Mouse (Mus musculus): ENCODE data around the gene Cul9. TPM values are rescaled to one million over a fixed set of nuclear protein-coding genes. Genes with fewer than 3 reads are reported as not detected.

Cul9 gene
- total and polyA plus RNA-seq, 2 experiments from 2014 or later: 6.1 to 20.3 TPM

DNA sequence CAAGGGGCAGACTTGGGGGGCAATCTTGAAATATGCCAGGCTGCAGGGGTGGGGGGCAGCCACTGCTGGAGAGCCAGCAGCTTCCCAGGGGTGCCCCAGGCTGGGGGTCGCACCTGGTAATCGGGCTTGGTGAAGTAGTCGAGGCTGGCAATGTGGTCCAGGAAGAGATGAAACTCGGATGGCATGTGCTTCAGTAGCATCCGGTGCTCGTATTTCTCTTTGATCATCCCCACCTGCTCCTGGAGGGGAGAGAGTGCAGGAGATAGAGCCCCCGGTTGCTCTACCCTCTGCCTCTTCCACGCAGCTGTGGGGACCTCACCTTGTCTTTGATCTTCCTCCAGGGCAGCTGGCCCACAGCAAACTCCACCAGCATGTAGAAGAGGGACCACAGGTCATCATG, 69.6 kb downstream of the Cul9 start:
- Histone ChIP-seq H3K27ac (ENCODE audit: low read depth) (no peak overlapping the region), H3K27me3 (ENCODE audit: control insufficient read depth, insufficient read depth, low read length) (peaks cover 5% of the 10 kb centered on the region; the same call in 1 of the 2 replicates), H3K36me3 (replicated peaks; ENCODE audit: control insufficient read depth, insufficient read depth, low read length) (no peaks in the 10 kb centered on the region), H3K4me1 (ENCODE audit: control insufficient read depth, insufficient read depth) (no peaks in the 10 kb centered on the region), H3K9ac (replicated peaks; ENCODE audit: low read depth, low read length) (no peak overlapping the region), H3K4me3 (ENCODE audit: low read depth, low read length) (no peak overlapping the region), H3K4me2 (ENCODE audit: low read depth, low read length) (no peak overlapping the region), H3K9me3 (replicated peaks; ENCODE audit: control insufficient read depth, low read length) (no peaks in the 10 kb centered on the region)
- no peak for TF ChIP-seq CTCF (IDR thresholded peaks at IDR 0.05; ENCODE audit: low read depth)
- TF ChIP-seq EP300 (IDR thresholded peaks at IDR 0.05; ENCODE audit: low read depth): no peak
- no peak for ATAC-seq (ENCODE audit: insufficient read depth, low read depth)
- WGBS: 68% methylated on average over 8 of the region's 8 CpGs
- DNase-seq (ENCODE audit: low spot score): no peak

DNA sequence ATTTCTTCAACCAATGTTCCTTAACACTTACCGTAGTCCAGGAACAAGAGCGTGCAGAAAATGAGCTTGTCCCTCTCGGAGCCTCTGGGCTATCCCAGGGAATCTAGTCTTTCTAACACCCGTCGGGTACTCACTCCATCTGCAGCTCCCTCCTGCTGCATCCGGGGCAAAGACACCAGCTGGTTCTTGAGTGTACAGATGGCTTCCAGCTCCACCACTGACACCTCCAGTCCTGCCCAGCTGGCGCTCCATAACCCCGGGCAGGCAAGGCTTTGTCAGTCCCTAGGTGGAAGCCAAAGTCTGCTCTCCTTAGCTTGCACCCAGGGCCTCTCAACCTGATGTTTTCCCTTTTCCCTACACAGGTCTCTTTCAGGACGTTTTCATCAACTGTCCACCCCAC, 78.4 kb downstream of the Cul9 start:
- H3K27me3 ChIP-seq (ENCODE audit: control insufficient read depth, insufficient read depth, low read length): no peaks in the 10 kb centered on the region
- H3K4me2 ChIP-seq (ENCODE audit: low read depth, low read length): no peak overlapping the region
- H3K9me3 ChIP-seq (replicated peaks; ENCODE audit: control insufficient read depth, low read length): no peaks in the 10 kb centered on the region
- H3K27ac ChIP-seq (ENCODE audit: low read depth): no peak overlapping the region
- H3K36me3 ChIP-seq (replicated peaks; ENCODE audit: control insufficient read depth, insufficient read depth, low read length): no peaks in the 10 kb centered on the region
- no peaks in the 10 kb centered on the region for H3K4me1 ChIP-seq (ENCODE audit: control insufficient read depth, insufficient read depth)
- DNase-seq (ENCODE audit: low spot score) (no peak), ATAC-seq (ENCODE audit: insufficient read depth, low read depth) (no peak)
- no peak overlapping the region for H3K4me3 ChIP-seq (ENCODE audit: low read depth, low read length)
- H3K9ac ChIP-seq (replicated peaks; ENCODE audit: low read depth, low read length): no peak overlapping the region
- 84% methylated on average over 9 of the region's 9 CpGs for WGBS
- no peak for TF ChIP-seq CTCF (IDR thresholded peaks at IDR 0.05; ENCODE audit: low read depth)
- TF ChIP-seq EP300 (IDR thresholded peaks at IDR 0.05; ENCODE audit: low read depth): no peak

DNA sequence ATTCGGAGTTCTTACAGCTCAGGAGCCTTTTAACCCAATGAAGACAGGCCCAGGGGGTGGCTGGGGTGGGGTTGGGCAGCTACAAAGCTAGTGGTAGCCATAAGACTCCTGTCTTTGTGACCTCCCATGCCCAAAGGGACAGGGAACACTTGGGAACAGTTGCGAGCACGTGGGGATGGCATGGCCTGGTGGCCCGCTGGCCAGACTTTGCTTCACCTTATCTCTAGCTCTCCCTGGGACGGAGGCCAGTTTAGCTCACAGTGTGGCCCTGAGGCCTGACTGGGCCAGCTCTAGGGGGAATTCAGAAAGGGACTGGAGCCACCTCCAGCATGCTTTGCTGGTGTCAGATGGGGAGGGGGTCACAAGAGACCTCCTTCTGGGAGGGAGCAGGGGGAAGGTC, 84.0 kb downstream of the Cul9 start:
- H3K4me2 ChIP-seq (ENCODE audit: low read depth, low read length): no peak overlapping the region
- peak; percentile 56 for ATAC-seq (ENCODE audit: insufficient read depth, low read depth)
- 33% methylated on average over 5 of the region's 5 CpGs for WGBS
- H3K4me1 ChIP-seq (ENCODE audit: control insufficient read depth, insufficient read depth): peaks cover 34% of the 10 kb centered on the region
- no peak overlapping the region for H3K4me3 ChIP-seq (ENCODE audit: low read depth, low read length)
- H3K27me3 ChIP-seq (ENCODE audit: control insufficient read depth, insufficient read depth, low read length): peaks cover 23% of the 10 kb centered on the region
- H3K27ac ChIP-seq (ENCODE audit: low read depth): peak overlapping the region; percentile 41; the same call in 1 of the 2 replicates
- no peaks in the 10 kb centered on the region for H3K9me3 ChIP-seq (replicated peaks; ENCODE audit: control insufficient read depth, low read length)
- no peak overlapping the region for H3K9ac ChIP-seq (replicated peaks; ENCODE audit: low read depth, low read length)
- DNase-seq (ENCODE audit: low spot score): peak; percentile 59
- H3K36me3 ChIP-seq (replicated peaks; ENCODE audit: control insufficient read depth, insufficient read depth, low read length): no peaks in the 10 kb centered on the region
- no peak for TF ChIP-seq EP300 (IDR thresholded peaks at IDR 0.05; ENCODE audit: low read depth)
- TF ChIP-seq CTCF (IDR thresholded peaks at IDR 0.05; ENCODE audit: low read depth): no peak

DNA sequence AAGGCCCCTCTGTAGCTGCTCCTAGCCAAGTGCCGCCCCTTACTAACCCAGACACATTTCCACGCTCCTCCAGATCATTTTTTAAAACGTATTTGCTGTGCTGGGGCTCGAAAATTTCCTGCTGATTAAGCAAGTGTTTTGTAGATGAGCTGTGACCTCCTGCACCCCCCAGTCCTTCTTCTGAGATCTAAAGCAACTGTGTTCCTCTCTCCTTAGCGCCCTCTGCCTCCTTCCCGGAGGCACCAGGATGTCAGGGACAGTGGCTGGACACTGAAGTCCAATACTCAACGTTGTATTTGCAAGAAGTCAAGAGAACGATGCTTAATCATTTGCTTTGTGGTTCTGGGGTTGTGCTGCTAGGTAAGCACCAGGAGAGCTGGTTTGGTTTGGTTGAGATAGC, 84.8 kb downstream of the Cul9 start:
- DNase-seq (ENCODE audit: low spot score): no peak
- H3K9ac ChIP-seq (replicated peaks; ENCODE audit: low read depth, low read length): peak overlapping the region; percentile 48
- peaks cover 34% of the 10 kb centered on the region for H3K4me1 ChIP-seq (ENCODE audit: control insufficient read depth, insufficient read depth)
- H3K27ac ChIP-seq (ENCODE audit: low read depth): no peak overlapping the region
- 26% methylated on average over 8 of the region's 8 CpGs for WGBS
- ATAC-seq (ENCODE audit: insufficient read depth, low read depth): no peak
- H3K4me2 ChIP-seq (ENCODE audit: low read depth, low read length): peak overlapping the region; percentile 68
- 0 out of 2 replicates have a peak, but pooled peaks have one; percentile 6 for TF ChIP-seq CTCF (IDR thresholded peaks at IDR 0.05; ENCODE audit: low read depth)
- no peak for TF ChIP-seq EP300 (IDR thresholded peaks at IDR 0.05; ENCODE audit: low read depth)
- H3K27me3 ChIP-seq (ENCODE audit: control insufficient read depth, insufficient read depth, low read length): peaks cover 28% of the 10 kb centered on the region
- H3K9me3 ChIP-seq (replicated peaks; ENCODE audit: control insufficient read depth, low read length): no peaks in the 10 kb centered on the region
- H3K4me3 ChIP-seq (ENCODE audit: low read depth, low read length): peak overlapping the region; percentile 40
- no peaks in the 10 kb centered on the region for H3K36me3 ChIP-seq (replicated peaks; ENCODE audit: control insufficient read depth, insufficient read depth, low read length)

DNA sequence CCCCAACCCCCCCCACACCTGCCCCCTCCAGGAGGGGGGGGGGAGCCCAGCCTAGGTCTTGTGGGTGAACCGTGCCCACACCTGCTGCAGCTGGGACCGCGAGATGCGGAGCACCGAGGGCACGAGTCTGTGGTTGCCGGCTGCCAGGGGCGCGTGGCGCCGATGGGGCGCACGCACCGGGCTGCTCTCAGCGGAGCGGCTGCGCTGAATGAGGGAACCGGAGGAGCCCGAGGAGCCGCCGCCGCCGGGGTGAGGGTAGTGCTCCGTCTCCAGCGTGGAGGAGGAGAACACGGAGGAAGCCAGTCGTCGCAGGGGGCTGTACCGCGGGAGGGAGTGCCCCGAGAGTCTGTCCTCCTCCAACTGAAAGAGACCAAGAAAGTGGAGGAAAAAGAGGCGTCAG, 85.5 kb downstream of the Cul9 start:
- peak overlapping the region; percentile 48 for H3K9ac ChIP-seq (replicated peaks; ENCODE audit: low read depth, low read length)
- H3K4me2 ChIP-seq (ENCODE audit: low read depth, low read length): peak overlapping the region; percentile 68
- peak overlapping the region; percentile 40 for H3K4me3 ChIP-seq (ENCODE audit: low read depth, low read length)
- no peaks in the 10 kb centered on the region for H3K9me3 ChIP-seq (replicated peaks; ENCODE audit: control insufficient read depth, low read length)
- no peak for ATAC-seq (ENCODE audit: insufficient read depth, low read depth)
- WGBS: 2% methylated on average over 28 of the region's 32 CpGs
- no peak for DNase-seq (ENCODE audit: low spot score)
- peaks cover 35% of the 10 kb centered on the region for H3K27me3 ChIP-seq (ENCODE audit: control insufficient read depth, insufficient read depth, low read length)
- H3K4me1 ChIP-seq (ENCODE audit: control insufficient read depth, insufficient read depth): peaks cover 36% of the 10 kb centered on the region
- no peak for TF ChIP-seq EP300 (IDR thresholded peaks at IDR 0.05; ENCODE audit: low read depth)
- no peak for TF ChIP-seq CTCF (IDR thresholded peaks at IDR 0.05; ENCODE audit: low read depth)
- H3K27ac ChIP-seq (ENCODE audit: low read depth): no peak overlapping the region
- no peaks in the 10 kb centered on the region for H3K36me3 ChIP-seq (replicated peaks; ENCODE audit: control insufficient read depth, insufficient read depth, low read length)

DNA sequence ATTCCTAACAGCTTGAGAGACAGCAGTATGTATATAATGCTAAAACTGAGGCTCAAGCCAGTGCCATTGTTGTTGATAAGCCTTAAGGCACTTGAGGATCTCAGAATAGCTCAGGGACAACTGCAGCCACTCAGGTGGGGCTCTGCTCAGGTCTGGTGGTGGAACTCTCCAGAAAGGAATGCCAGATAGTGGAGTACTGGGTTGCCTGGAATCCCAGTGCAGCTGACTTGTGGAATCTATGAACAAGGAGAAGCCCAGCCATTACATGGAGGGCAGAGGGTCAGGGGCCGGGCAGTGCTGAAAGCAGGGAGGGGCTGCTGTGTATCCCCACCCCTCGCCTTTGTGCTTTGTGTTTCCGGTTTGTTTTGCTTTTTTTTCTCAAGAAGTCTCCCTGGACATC, 87.7 kb downstream of the Cul9 start:
- no peaks in the 10 kb centered on the region for H3K36me3 ChIP-seq (replicated peaks; ENCODE audit: control insufficient read depth, insufficient read depth, low read length)
- WGBS: 17% methylated on average over 3 of the region's 3 CpGs
- TF ChIP-seq CTCF (IDR thresholded peaks at IDR 0.05; ENCODE audit: low read depth) (no peak), EP300 (IDR thresholded peaks at IDR 0.05; ENCODE audit: low read depth) (peak; percentile 65; the same call in 1 of the 2 replicates)
- H3K4me1 ChIP-seq (ENCODE audit: control insufficient read depth, insufficient read depth): peaks cover 55% of the 10 kb centered on the region
- H3K9me3 ChIP-seq (replicated peaks; ENCODE audit: control insufficient read depth, low read length): no peaks in the 10 kb centered on the region
- peaks cover 54% of the 10 kb centered on the region for H3K27me3 ChIP-seq (ENCODE audit: control insufficient read depth, insufficient read depth, low read length)
- H3K4me3 ChIP-seq (ENCODE audit: low read depth, low read length): no peak overlapping the region
- peak; percentile 84 for ATAC-seq (ENCODE audit: insufficient read depth, low read depth)
- peak overlapping the region; percentile 77 for H3K27ac ChIP-seq (ENCODE audit: low read depth)
- peak; percentile 71 for DNase-seq (ENCODE audit: low spot score)
- H3K4me2 ChIP-seq (ENCODE audit: low read depth, low read length): no peak overlapping the region
- no peak overlapping the region for H3K9ac ChIP-seq (replicated peaks; ENCODE audit: low read depth, low read length)
